Mouse (Mus musculus): ENCODE data around the gene Ptpn20.

The Ptpn20 gene

GRCm38 (mm10) chr14:33673350-33674087 lies 84.5 kb downstream of the Ptpn20 start:
- DNase-seq (ENCODE audit: low spot score in 2 of 2) = no peak

- no peak for DNase-seq (ENCODE audit: low spot score in 2 of 2)
Measured at GRCm38 (mm10) chr14:33677996-33678395, 89.0 kb downstream of the Ptpn20 start.

GRCm38 (mm10) chr14:33678740-33679139 lies 89.7 kb downstream of the Ptpn20 start:
- DNase-seq (ENCODE audit: low spot score in 2 of 2) = no peak

GRCm38 (mm10) chr14:33680621-33681020 lies 91.6 kb downstream of the Ptpn20 start:
- DNase-seq (ENCODE audit: low spot score in 2 of 2) = no peak

GRCm38 (mm10) chr14:33682768-33683167 lies 93.8 kb downstream of the Ptpn20 start:
- DNase-seq (ENCODE audit: low spot score in 2 of 2) = no peak

GRCm38 (mm10) chr14:33683701-33684100 lies 94.7 kb downstream of the Ptpn20 start:
- DNase-seq (ENCODE audit: low spot score in 2 of 2) = no peak

GRCm38 (mm10) chr14:33687444-33688028 lies 98.5 kb downstream of the Ptpn20 start:
- DNase-seq (ENCODE audit: low spot score in 2 of 2) = no peak

- no peak for DNase-seq (ENCODE audit: low spot score in 2 of 2)
Measured at GRCm38 (mm10) chr14:33689044-33689443, 100.0 kb downstream of the Ptpn20 start.
